Mouse (Mus musculus): ENCODE data around the gene Plpp3. TPM values are rescaled to one million over a fixed set of nuclear protein-coding genes. Genes with fewer than 3 reads are reported as not detected.

Gene Plpp3
- polyA plus RNA-seq, 2 experiments: 112 to 117 TPM

DNA sequence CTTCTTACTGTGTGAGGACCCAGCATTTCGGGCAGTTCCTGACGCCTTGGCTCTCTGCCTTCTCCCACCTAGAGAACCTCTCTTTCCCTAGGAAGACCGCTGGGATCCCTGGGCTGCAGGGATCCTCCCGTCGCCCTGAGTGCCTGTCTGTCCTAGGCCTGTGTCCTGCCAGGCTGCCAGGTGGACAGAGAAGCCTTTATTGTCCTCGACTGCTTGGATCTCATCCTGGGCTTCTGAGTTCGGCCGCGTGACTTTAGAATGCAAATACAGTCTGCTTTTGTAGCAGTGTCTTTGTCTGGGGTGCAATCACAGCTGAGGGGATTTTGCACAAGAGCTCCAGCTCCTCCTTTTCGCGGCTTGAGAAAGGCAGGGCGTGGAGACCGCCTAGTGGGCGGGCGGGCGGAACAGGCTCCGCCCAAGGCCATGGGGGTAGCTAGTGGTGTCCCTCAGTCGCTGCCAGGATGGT lies 88.4 kb downstream of the Plpp3 start:
- Histone ChIP-seq H3K4me3 (replicated peaks; ENCODE audit: low read length) (peak overlapping the region; percentile 28), H3K9ac (ENCODE audit: low read depth, low read length, severe bottlenecking) (peak overlapping the region; percentile 50), H3K4me1 (ENCODE audit: control insufficient read depth, insufficient read depth, low read length) (peaks cover 13% of the 10 kb centered on the region), H3K36me3 (ENCODE audit: control insufficient read depth, insufficient read depth, low read length) (no peaks in the 10 kb centered on the region), H3K27me3 (ENCODE audit: control insufficient read depth, insufficient read depth, low read length) (no peaks in the 10 kb centered on the region), H3K27ac (replicated peaks; ENCODE audit: low read depth, low read length) (no peak overlapping the region), H3K9me3 (ENCODE audit: control insufficient read depth, low read length) (no peaks in the 10 kb centered on the region), H3K4me2 (replicated peaks; ENCODE audit: low read depth, low read length, severe bottlenecking) (peak overlapping the region; percentile 59)
- ATAC-seq (ENCODE audit: low FRiP score, low read depth) (peak; percentile 76; the same call in 1 of the 2 replicates), DNase-seq (ENCODE audit: low spot score) (peak; percentile 40)
- whole genome bisulfite sequencing: 5% methylated on average over 18 of the region's 18 CpGs
- no peak for TF ChIP-seq POLR2A (IDR thresholded peaks at IDR 0.05; ENCODE audit: borderline replicate concordance, extremely low read depth, insufficient read depth, insufficient read length)

- Histone ChIP-seq H3K36me3 (ENCODE audit: control insufficient read depth, insufficient read depth, low read length) (no peaks in the 10 kb centered on the region), H3K9me3 (ENCODE audit: control insufficient read depth, low read length) (no peaks in the 10 kb centered on the region), H3K9ac (ENCODE audit: low read depth, low read length, severe bottlenecking) (no peak overlapping the region), H3K4me3 (replicated peaks; ENCODE audit: low read length) (no peak overlapping the region), H3K4me2 (replicated peaks; ENCODE audit: low read depth, low read length, severe bottlenecking) (no peak overlapping the region), H3K4me1 (ENCODE audit: control insufficient read depth, insufficient read depth, low read length) (peaks cover 13% of the 10 kb centered on the region), H3K27ac (replicated peaks; ENCODE audit: low read depth, low read length) (no peak overlapping the region), H3K27me3 (ENCODE audit: control insufficient read depth, insufficient read depth, low read length) (no peaks in the 10 kb centered on the region)
- WGBS: 86% methylated on average over 7 of the region's 7 CpGs
- ATAC-seq (ENCODE audit: low FRiP score, low read depth) (no peak), DNase-seq (ENCODE audit: low spot score) (no peak)
- TF ChIP-seq POLR2A (IDR thresholded peaks at IDR 0.05; ENCODE audit: borderline replicate concordance, extremely low read depth, insufficient read depth, insufficient read length): no peak
Observed at GRCm38 (mm10) chr4:105246331-105246730, 89.2 kb downstream of the Plpp3 start.

DNA sequence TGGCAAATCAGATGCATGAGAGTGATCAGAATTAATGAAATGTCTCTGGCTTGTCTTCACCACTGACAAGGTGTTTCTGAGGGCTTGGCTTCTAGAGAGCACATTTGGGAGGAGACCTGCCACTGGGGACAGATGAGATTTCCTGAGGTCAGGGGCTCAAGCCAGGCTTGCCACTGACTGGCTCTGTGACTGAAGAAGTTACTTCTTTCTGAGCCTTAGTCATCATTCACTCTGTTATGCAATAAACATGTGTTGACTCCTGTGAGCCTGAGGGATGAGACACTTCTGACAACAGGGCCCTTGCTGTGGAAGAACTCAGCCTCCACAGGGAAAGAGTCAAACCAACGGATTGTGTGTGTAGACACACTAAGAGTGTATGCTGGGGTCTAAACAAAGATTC lies 91.0 kb downstream of the Plpp3 start:
- 57% methylated on average over 1 of the region's 1 CpGs for WGBS
- Histone ChIP-seq H3K27me3 (ENCODE audit: control insufficient read depth, insufficient read depth, low read length) (no peaks in the 10 kb centered on the region), H3K36me3 (ENCODE audit: control insufficient read depth, insufficient read depth, low read length) (no peaks in the 10 kb centered on the region), H3K4me1 (ENCODE audit: control insufficient read depth, insufficient read depth, low read length) (peaks cover 17% of the 10 kb centered on the region), H3K9me3 (ENCODE audit: control insufficient read depth, low read length) (no peaks in the 10 kb centered on the region), H3K4me2 (replicated peaks; ENCODE audit: low read depth, low read length, severe bottlenecking) (no peak overlapping the region), H3K4me3 (replicated peaks; ENCODE audit: low read length) (no peak overlapping the region), H3K27ac (replicated peaks; ENCODE audit: low read depth, low read length) (no peak overlapping the region), H3K9ac (ENCODE audit: low read depth, low read length, severe bottlenecking) (no peak overlapping the region)
- no peak for ATAC-seq (ENCODE audit: low FRiP score, low read depth)
- DNase-seq (ENCODE audit: low spot score): no peak
- TF ChIP-seq POLR2A (IDR thresholded peaks at IDR 0.05; ENCODE audit: borderline replicate concordance, extremely low read depth, insufficient read depth, insufficient read length): no peak

DNA sequence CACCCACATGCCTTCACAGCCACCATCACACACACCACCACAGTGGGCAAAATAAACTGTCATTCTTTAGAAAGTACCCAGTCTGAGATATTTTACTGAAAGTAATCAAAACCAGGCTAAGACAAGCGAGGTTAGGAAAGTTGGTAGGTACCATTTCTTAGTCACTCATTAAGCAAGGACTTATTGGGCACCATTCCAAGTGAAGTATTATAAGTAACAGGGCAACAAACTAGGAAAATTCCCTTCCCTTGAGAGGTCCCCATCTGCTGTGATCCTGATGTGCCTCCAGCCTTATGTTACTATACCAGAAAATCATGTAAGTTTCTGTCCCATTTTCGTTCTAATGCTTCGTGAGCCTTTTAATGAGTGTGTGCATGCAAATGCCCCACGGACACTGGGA lies 92.1 kb downstream of the Plpp3 start:
- Histone ChIP-seq H3K4me3 (replicated peaks; ENCODE audit: low read length) (no peak overlapping the region), H3K9ac (ENCODE audit: low read depth, low read length, severe bottlenecking) (no peak overlapping the region), H3K27ac (replicated peaks; ENCODE audit: low read depth, low read length) (no peak overlapping the region), H3K36me3 (ENCODE audit: control insufficient read depth, insufficient read depth, low read length) (no peaks in the 10 kb centered on the region), H3K9me3 (ENCODE audit: control insufficient read depth, low read length) (no peaks in the 10 kb centered on the region), H3K4me1 (ENCODE audit: control insufficient read depth, insufficient read depth, low read length) (peaks cover 17% of the 10 kb centered on the region), H3K27me3 (ENCODE audit: control insufficient read depth, insufficient read depth, low read length) (no peaks in the 10 kb centered on the region), H3K4me2 (replicated peaks; ENCODE audit: low read depth, low read length, severe bottlenecking) (no peak overlapping the region)
- DNase-seq (ENCODE audit: low spot score) (peak; percentile 26), ATAC-seq (ENCODE audit: low FRiP score, low read depth) (no peak)
- no peak for TF ChIP-seq POLR2A (IDR thresholded peaks at IDR 0.05; ENCODE audit: borderline replicate concordance, extremely low read depth, insufficient read depth, insufficient read length)
- 52% methylated on average over 4 of the region's 4 CpGs for WGBS

GRCm38 (mm10) chr4:105250946-105251345 lies 93.8 kb downstream of the Plpp3 start:
- TF ChIP-seq POLR2A (IDR thresholded peaks at IDR 0.05; ENCODE audit: borderline replicate concordance, extremely low read depth, insufficient read depth, insufficient read length): no peak
- 66% methylated on average over 3 of the region's 3 CpGs for WGBS
- no peaks in the 10 kb centered on the region for H3K27me3 ChIP-seq (ENCODE audit: control insufficient read depth, insufficient read depth, low read length)

GRCm38 (mm10) chr4:105252044-105252443 lies 94.9 kb downstream of the Plpp3 start:
- H3K4me2 ChIP-seq (replicated peaks; ENCODE audit: low read depth, low read length, severe bottlenecking): no peak overlapping the region

More at GRCm38 (mm10) chr4:105250946-105251345, 93.8 kb downstream of the Plpp3 start:
- no peak overlapping the region for H3K4me2 ChIP-seq (replicated peaks; ENCODE audit: low read depth, low read length, severe bottlenecking)
- no peak overlapping the region for H3K9ac ChIP-seq (ENCODE audit: low read depth, low read length, severe bottlenecking)
- no peak overlapping the region for H3K4me3 ChIP-seq (replicated peaks; ENCODE audit: low read length)
- no peak overlapping the region for H3K27ac ChIP-seq (replicated peaks; ENCODE audit: low read depth, low read length)
- DNase-seq (ENCODE audit: low spot score): no peak
- no peak for ATAC-seq (ENCODE audit: low FRiP score, low read depth)
- H3K9me3 ChIP-seq (ENCODE audit: control insufficient read depth, low read length): no peaks in the 10 kb centered on the region
- H3K36me3 ChIP-seq (ENCODE audit: control insufficient read depth, insufficient read depth, low read length): no peaks in the 10 kb centered on the region
- peaks cover 4% of the 10 kb centered on the region for H3K4me1 ChIP-seq (ENCODE audit: control insufficient read depth, insufficient read depth, low read length)

More at GRCm38 (mm10) chr4:105252044-105252443, 94.9 kb downstream of the Plpp3 start:
- Histone ChIP-seq H3K4me3 (replicated peaks; ENCODE audit: low read length) (no peak overlapping the region), H3K36me3 (ENCODE audit: control insufficient read depth, insufficient read depth, low read length) (no peaks in the 10 kb centered on the region), H3K27me3 (ENCODE audit: control insufficient read depth, insufficient read depth, low read length) (no peaks in the 10 kb centered on the region), H3K4me1 (ENCODE audit: control insufficient read depth, insufficient read depth, low read length) (peaks cover 4% of the 10 kb centered on the region), H3K27ac (replicated peaks; ENCODE audit: low read depth, low read length) (no peak overlapping the region), H3K9me3 (ENCODE audit: control insufficient read depth, low read length) (no peaks in the 10 kb centered on the region), H3K9ac (ENCODE audit: low read depth, low read length, severe bottlenecking) (no peak overlapping the region)
- DNase-seq (ENCODE audit: low spot score) (no peak), ATAC-seq (ENCODE audit: low FRiP score, low read depth) (no peak)
- 54% methylated on average over 3 of the region's 3 CpGs for WGBS
- TF ChIP-seq POLR2A (IDR thresholded peaks at IDR 0.05; ENCODE audit: borderline replicate concordance, extremely low read depth, insufficient read depth, insufficient read length): no peak
